Mouse (Mus musculus) lung, adult 2 months (tissue): Measurements from ENCODE around the gene 4930447F04Rik. TPM values are rescaled to one million over a fixed set of nuclear protein-coding genes. Genes with fewer than 3 reads are reported as not detected.

ENCODE experiments used
- DNase-seq: peaks from one replicate; pipeline ENCODE4 v3.0.0; 2022
- H3K4me1 ChIP-seq: fragments of 200-500 bp; 2 replicates; pipeline ENCODE4 v1.6.1; 2011; ENCODE audit warnings: low read length; ENCODE audit not compliant: control insufficient read depth, insufficient read depth
- H3K4me3 ChIP-seq: fragments of 200-500 bp; replicated peaks from 2 replicates; pipeline ENCODE3; 2011; ENCODE audit warnings: low read depth, mild to moderate bottlenecking, control low read depth, low read length; ENCODE audit errors: extremely low read depth
- CTCF ChIP-seq: fragments of 200-500 bp; IDR thresholded peaks from 2 replicates; pipeline ENCODE4 v1.5.1; 2011; ENCODE audit warnings: mild to moderate bottlenecking, low read length, control low read depth; ENCODE audit not compliant: insufficient read depth
- POLR2A ChIP-seq: fragments of 200-500 bp; IDR thresholded peaks from 2 replicates; pipeline ENCODE4 v1.6.1; 2011; ENCODE audit warnings: low read depth, mild to moderate bottlenecking, control low read depth, low read length, borderline replicate concordance; ENCODE audit errors: extremely low read depth
- WGBS: fragments of 180-500 bp; shearing (Covaris S2); methylation state at CpG from one replicate; pipeline ENCODE4 v1.1.7; 2018; 5-methylcytosine and 5-hydroxymethylcytosine counted together
- polyA plus RNA-seq: library from polyadenylated mRNA; depleted of rRNA; stranded (reverse); fragments of >200 nt; gene quantifications from 2 replicates; pipeline ENCODE4 v1.2.3, GENCODE M21; 2012; rRNA removed

The 4930447F04Rik gene
- polyA plus RNA-seq: not detected in 2 replicates

- no peak within 1 kb of the TSS for H3K4me3 ChIP-seq
- DNase-seq: no peak
- no peak for TF ChIP-seq CTCF
- TF ChIP-seq POLR2A: no peak
- no peaks in the 10 kb centered on the region for H3K4me1 ChIP-seq
- 47% methylated on average over 1 of the region's 1 CpGs for WGBS
These were observed at the start of gene 4930447F04Rik for GRCm38 (mm10) chrX:66304124-66304523. Gene 4930447F04Rik, minus strand, starts transcription at chrX:66304224.
